Mouse (Mus musculus) CH12.LX (cell line): Measurements from ENCODE around the gene Pabpn1l. TPM values are rescaled to one million over a fixed set of nuclear protein-coding genes. Genes with fewer than 3 reads are reported as not detected.
"Not testable (repeated sequence)": the region's sequence is repeated elsewhere in the genome, so short reads cannot be mapped to it uniquely, and the experiment has no call there.

Experiments
- DNase-seq: peaks from one replicate; pipeline ENCODE4 v3.0.0-alpha.2; 2013; ENCODE audit errors: extremely low read depth
- H3K27ac ChIP-seq: 2 replicates; pipeline ENCODE4 v1.5.1; 2012; ENCODE audit warnings: low read depth, mild to moderate bottlenecking, control low read depth, moderate library complexity; ENCODE audit not compliant: insufficient read depth
- H3K27me3 ChIP-seq: replicated peaks from 2 replicates; pipeline ENCODE3; 2012; ENCODE audit warnings: inconsistent platforms
- H3K36me3 ChIP-seq, 2 experiments: replicated peaks in 1 of 2; 2 replicates each; pipeline versions ENCODE3 to v1.6.1; 2012; ENCODE audit warnings: inconsistent platforms in 1 of 2, low read length in 1 of 2, mild to moderate bottlenecking in 1 of 2, mixed read lengths in 1 of 2, moderate library complexity in 1 of 2; ENCODE audit not compliant: control insufficient read depth in 1 of 2, insufficient read depth in 1 of 2
- H3K4me1 ChIP-seq, 2 experiments: 2 replicates each; pipeline ENCODE4 v1.6.1; 2012; ENCODE audit warnings: inconsistent platforms in 1 of 2, moderate library complexity in 1 of 2; ENCODE audit not compliant: insufficient read depth in 2 of 2, control insufficient read depth in 1 of 2
- H3K4me2 ChIP-seq: 2 replicates; pipeline ENCODE4 v1.6.1; 2012; ENCODE audit warnings: low read depth, mild to moderate bottlenecking, control low read depth; ENCODE audit not compliant: poor library complexity, insufficient read depth, severe bottlenecking
- H3K4me3 ChIP-seq, 3 experiments: fragments of 150-350 bp in 1 of 3; sonication (generic) in 1 of 3; replicated peaks in 1 of 3; 2 replicates each; pipeline versions ENCODE3 to v1.5.1; 2011 to 2012; ENCODE audit warnings: low read depth in 2 of 3, low read length in 2 of 3, mild to moderate bottlenecking in 2 of 3, moderate library complexity in 2 of 3, control low read depth in 1 of 3, improper control_type of control experiment in 1 of 3, inconsistent platforms in 1 of 3, mixed read lengths in 1 of 3; ENCODE audit not compliant: poor library complexity in 1 of 3
- H3K79me2 ChIP-seq: replicated peaks from 2 replicates; pipeline ENCODE4 v1.6.1; 2012; ENCODE audit warnings: mild to moderate bottlenecking, moderate library complexity; ENCODE audit not compliant: control insufficient read depth, poor library complexity, insufficient read depth, severe bottlenecking; ENCODE audit errors: extremely low read depth
- H3K9ac ChIP-seq: 2 replicates; pipeline ENCODE4 v1.6.1; 2012; ENCODE audit warnings: low read depth, mild to moderate bottlenecking, control low read depth, moderate library complexity; ENCODE audit not compliant: insufficient read depth
- H3K9me3 ChIP-seq: replicated peaks from 2 replicates; pipeline ENCODE3; 2012; ENCODE audit warnings: low read length, inconsistent platforms, mixed read lengths
- BHLHE40 ChIP-seq: IDR thresholded peaks from 2 replicates; pipeline ENCODE4 v1.6.1; 2011; ENCODE audit warnings: mild to moderate bottlenecking, low read depth, low read length, improper control_type of control experiment
- CTCF ChIP-seq, 2 experiments: IDR thresholded peaks in 1 of 2; conservative IDR thresholded peaks in 1 of 2; 2 replicates each; pipeline ENCODE4 v1.5.1; 2011 to 2012; ENCODE audit warnings: low read depth in 2 of 2, low read length in 2 of 2, improper control_type of control experiment in 1 of 2, inconsistent platforms in 1 of 2, mild to moderate bottlenecking in 1 of 2, moderate library complexity in 1 of 2
- ELF1 ChIP-seq: IDR thresholded peaks from 2 replicates; pipeline ENCODE4 v1.6.1; 2014; ENCODE audit warnings: low read depth, mild to moderate bottlenecking, inconsistent platforms, low read length, improper control_type of control experiment
- EP300 ChIP-seq: IDR thresholded peaks from 2 replicates; pipeline ENCODE4 v1.6.1; 2011; ENCODE audit warnings: low read length, improper control_type of control experiment
- GABPA ChIP-seq: IDR thresholded peaks from 2 replicates; pipeline ENCODE4 v1.6.1; 2012; ENCODE audit warnings: low read depth, low read length, improper control_type of control experiment, inconsistent platforms; ENCODE audit not compliant: insufficient replicate concordance
- IRF4 ChIP-seq: IDR thresholded peaks from 2 replicates; pipeline ENCODE4 v1.6.1; 2014; ENCODE audit warnings: low read depth, mild to moderate bottlenecking, inconsistent platforms, low read length, improper control_type of control experiment
- KAT2A ChIP-seq: IDR thresholded peaks from 2 replicates; pipeline ENCODE4 v1.6.1; 2012; ENCODE audit warnings: low read length, improper control_type of control experiment, inconsistent platforms; ENCODE audit not compliant: insufficient replicate concordance
- MAFK ChIP-seq: IDR thresholded peaks from 2 replicates; pipeline ENCODE4 v1.6.1; 2011; ENCODE audit warnings: low read length, improper control_type of control experiment; ENCODE audit not compliant: insufficient replicate concordance
- MEF2A ChIP-seq: IDR thresholded peaks from 2 replicates; pipeline ENCODE4 v1.6.1; 2014; ENCODE audit warnings: low read depth, mild to moderate bottlenecking, inconsistent platforms, low read length, improper control_type of control experiment, borderline replicate concordance
- MXI1 ChIP-seq: IDR thresholded peaks from 2 replicates; pipeline ENCODE4 v1.6.1; 2011; ENCODE audit warnings: mild to moderate bottlenecking, low read depth, low read length, improper control_type of control experiment
- POLR2A ChIP-seq: IDR thresholded peaks from 2 replicates; pipeline ENCODE4 v1.6.1; 2011; ENCODE audit warnings: low read depth, mild to moderate bottlenecking, improper control_type of control experiment, low read length
- RAD21 ChIP-seq: IDR thresholded peaks from 2 replicates; pipeline ENCODE4 v1.6.1; 2011; ENCODE audit warnings: low read depth, mild to moderate bottlenecking, low read length, improper control_type of control experiment, moderate library complexity
- SIN3A ChIP-seq: IDR thresholded peaks from 2 replicates; pipeline ENCODE4 v1.6.1; 2012; ENCODE audit warnings: low read length, improper control_type of control experiment, inconsistent platforms
- SMC3 ChIP-seq: IDR thresholded peaks from 2 replicates; pipeline ENCODE4 v1.6.1; 2011; ENCODE audit warnings: low read depth, low read length, improper control_type of control experiment
- UBTF ChIP-seq: IDR thresholded peaks from 2 replicates; pipeline ENCODE4 v1.6.1; 2012; ENCODE audit warnings: low read depth, mild to moderate bottlenecking, inconsistent platforms, low read length, improper control_type of control experiment, moderate library complexity
- USF2 ChIP-seq: conservative IDR thresholded peaks from 2 replicates; pipeline ENCODE4 v1.6.1; 2011; ENCODE audit warnings: low read depth, low read length, improper control_type of control experiment
- ZC3H11A ChIP-seq: IDR thresholded peaks from 2 replicates; pipeline ENCODE4 v1.6.1; 2012; ENCODE audit warnings: low read depth, mild to moderate bottlenecking, inconsistent platforms, low read length, improper control_type of control experiment
- ZKSCAN1 ChIP-seq: IDR thresholded peaks from 2 replicates; pipeline ENCODE4 v1.6.1; 2012; ENCODE audit warnings: low read depth, inconsistent platforms, low read length, improper control_type of control experiment, borderline replicate concordance
- dilution Hi-C: fragments of 300-500 bp; cut with MboI; formaldehyde crosslinking; loops from 2 replicates; pipeline ENCODE4 v1.14.3; 2020; ENCODE audit warnings: low sequenced_read_pairs; ENCODE audit not compliant: extremely low pct_unique_long_range_greater_than_20kb, extremely low pct_ligation_motif_present
- in situ Hi-C: fragments of 300-500 bp; cut with MboI; formaldehyde crosslinking; loops from 3 replicates; pipeline ENCODE4 v1.14.3; 2019; ENCODE audit warnings: low sequenced_read_pairs, low pct_ligation_motif_present, low pct_unique_long_range_greater_than_20kb, mixed read lengths
- polyA plus RNA-seq: library from polyadenylated mRNA; unstranded; fragments of >175 nt; gene quantifications from 2 replicates; pipeline ENCODE4 v1.2.1, GENCODE M21; 2012; ENCODE audit warnings: low read depth; ENCODE audit not compliant: insufficient read length
- total RNA-seq, 2 experiments: library from RNA; depleted of rRNA; stranded (reverse); fragments of 300-350 nt in 1 of 2; fragments of >200 nt in 1 of 2; gene quantifications; 2 replicates each; pipeline ENCODE4 v1.2.3; 2012 to 2014

Gene Pabpn1l
- total and polyA plus RNA-seq, 3 experiments, result not detected

GRCm38 (mm10) chr8:122632134-122632533 lies 9.6 kb upstream of the Pabpn1l start:
- dilution Hi-C loops, H3K4me2 ChIP-seq, in situ Hi-C loops, H3K4me3 ChIP-seq, H3K9me3 ChIP-seq, H3K27ac ChIP-seq, H3K9ac ChIP-seq, H3K27me3 ChIP-seq, H3K79me2 ChIP-seq, DNase-seq: not testable (repeated sequence)
- Histone ChIP-seq H3K36me3 (peaks cover 67 to 88% of the 10 kb centered on the region in 2 experiments), H3K4me1 (peaks cover 5 to 12% of the 10 kb centered on the region in 2 experiments)
- 0 out of 4 replicates have a peak, but pooled peaks of 1 of the 2 experiments have one; percentile 5 for TF ChIP-seq CTCF (conservative IDR thresholded peaks at IDR 0.05 in 1 of 2, IDR thresholded peaks at IDR 0.05 in 1 of 2; ENCODE audit: low read depth in 2 of 2, low read length in 2 of 2)

DNA sequence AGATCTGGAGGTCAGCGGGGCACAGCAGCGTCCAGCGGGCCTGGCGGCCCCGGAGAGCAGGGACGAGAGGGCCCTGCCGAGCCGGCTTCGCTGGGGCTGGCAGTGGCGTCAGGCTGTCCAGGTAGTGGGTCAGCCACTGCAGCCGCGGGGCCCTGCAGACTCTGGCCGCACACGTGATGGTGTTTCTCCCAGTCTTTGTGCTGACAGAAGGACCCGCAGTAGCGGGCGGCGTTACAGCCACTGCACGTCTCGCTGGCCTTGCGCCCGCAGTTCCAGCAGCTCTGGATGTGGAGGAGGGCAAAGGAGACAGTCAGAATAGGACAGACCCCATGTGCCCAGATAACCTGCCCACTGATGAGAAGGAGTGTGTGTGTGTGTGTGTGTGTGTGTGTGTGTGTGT lies 8.2 kb upstream of the Pabpn1l start:
- peaks cover 54 to 76% of the 10 kb centered on the region in 2 experiments for H3K36me3 ChIP-seq
- DNase-seq, result no peak
- H3K4me3 ChIP-seq, result no peak overlapping the region
- H3K4me2 ChIP-seq, result no peak overlapping the region
- dilution Hi-C loops, result no loop called here
- H3K4me1 ChIP-seq, result peaks cover 10 to 17% of the 10 kb centered on the region in 2 experiments
- H3K9ac ChIP-seq, result no peak overlapping the region
- no peaks in the 10 kb centered on the region for H3K9me3 ChIP-seq
- no peak overlapping the region for H3K27ac ChIP-seq
- in situ Hi-C loops, result no loop called here
- H3K27me3 ChIP-seq, result no peaks in the 10 kb centered on the region
- no peaks in the 10 kb centered on the region for H3K79me2 ChIP-seq
- TF ChIP-seq POLR2A (no peak), MEF2A (no peak), SMC3 (no peak), USF2 (no peak), RAD21 (no peak), MAFK (no peak), SIN3A (no peak), ELF1 (no peak), ZC3H11A (no peak), MXI1 (no peak), UBTF (no peak), KAT2A (no peak), GABPA (no peak)

DNA sequence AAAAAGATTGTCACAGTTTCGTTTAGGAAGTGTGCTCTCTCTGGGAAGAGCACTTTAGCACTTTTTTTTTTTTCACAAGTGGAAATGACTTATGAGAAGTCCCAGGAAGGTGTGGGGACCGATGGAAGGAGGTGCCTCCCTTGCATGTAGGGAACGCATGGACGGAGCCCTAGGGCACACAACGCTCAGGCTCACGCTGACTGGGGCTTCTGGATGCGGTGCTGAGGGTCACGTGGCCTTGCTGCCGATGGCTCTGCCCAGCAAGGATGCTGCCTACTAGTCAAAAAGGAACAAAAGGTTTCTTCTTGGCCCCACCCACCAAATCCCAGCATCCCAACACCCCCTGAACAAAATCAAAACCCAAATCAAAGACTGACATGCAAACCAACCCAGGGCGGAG lies 6.8 kb upstream of the Pabpn1l start:
- H3K36me3 ChIP-seq, result peaks cover 41 to 63% of the 10 kb centered on the region in 2 experiments
- TF ChIP-seq MXI1, result no peak
- TF ChIP-seq ELF1, result no peak
- TF ChIP-seq IRF4, result no peak
- TF ChIP-seq POLR2A, result no peak
- no peak for TF ChIP-seq ZKSCAN1
- TF ChIP-seq SMC3, result no peak
- no peak for TF ChIP-seq GABPA
- TF ChIP-seq EP300, result no peak
- TF ChIP-seq BHLHE40, result no peak
- dilution Hi-C loops (no loop called here), in situ Hi-C loops (no loop called here)
- H3K9ac ChIP-seq, result no peak overlapping the region
- H3K4me2 ChIP-seq, result no peak overlapping the region
- no peaks in the 10 kb centered on the region for H3K79me2 ChIP-seq
- H3K9me3 ChIP-seq, result no peaks in the 10 kb centered on the region
- H3K27me3 ChIP-seq, result no peaks in the 10 kb centered on the region
- no peak for DNase-seq
- no peak overlapping the region for H3K27ac ChIP-seq
- no peak overlapping the region for H3K4me3 ChIP-seq
- peaks cover 10 to 26% of the 10 kb centered on the region in 2 experiments for H3K4me1 ChIP-seq
